Mouse (Mus musculus) testis, adult 2 months (tissue): Measurements from ENCODE around the gene Rplp0. TPM values are rescaled to one million over a fixed set of nuclear protein-coding genes. Genes with fewer than 3 reads are reported as not detected.

ENCODE experiments used
- H3K27ac ChIP-seq: fragments of 200-500 bp; 2 replicates; pipeline ENCODE4 v1.5.1; 2012; ENCODE audit warnings: low read depth, low read length; ENCODE audit not compliant: control insufficient read depth, insufficient read depth
- H3K27me3 ChIP-seq: fragments of 200-500 bp; 2 replicates; pipeline ENCODE4 v1.6.1; 2012; ENCODE audit warnings: mild to moderate bottlenecking, low read length, moderate library complexity; ENCODE audit not compliant: control insufficient read depth, insufficient read depth
- H3K36me3 ChIP-seq: fragments of 200-500 bp; 2 replicates; pipeline ENCODE4 v1.6.1; 2012; ENCODE audit warnings: mild to moderate bottlenecking, low read length; ENCODE audit not compliant: control insufficient read depth, insufficient read depth
- H3K4me1 ChIP-seq: fragments of 200-500 bp; 2 replicates; pipeline ENCODE4 v1.6.1; 2012; ENCODE audit warnings: low read length; ENCODE audit not compliant: control insufficient read depth, insufficient read depth
- H3K4me3 ChIP-seq: fragments of 200-500 bp; 2 replicates; pipeline ENCODE4 v1.5.1; 2012; ENCODE audit warnings: low read depth, mild to moderate bottlenecking, low read length, moderate library complexity, mixed read lengths; ENCODE audit not compliant: control insufficient read depth
- CTCF ChIP-seq: fragments of 200-500 bp; IDR thresholded peaks from 2 replicates; pipeline ENCODE4 v1.5.1; 2012; ENCODE audit warnings: low read depth, mild to moderate bottlenecking, inconsistent platforms, low read length, moderate library complexity; ENCODE audit not compliant: control insufficient read depth, insufficient read depth, insufficient replicate concordance
- POLR2A ChIP-seq: fragments of 200-500 bp; IDR thresholded peaks from 2 replicates; pipeline ENCODE4 v1.6.1; 2012; ENCODE audit warnings: low read depth, mild to moderate bottlenecking, inconsistent platforms, low read length, moderate library complexity; ENCODE audit not compliant: control insufficient read depth
- polyA plus RNA-seq: library from polyadenylated mRNA; depleted of rRNA; stranded (reverse); fragments of >200 nt; gene quantifications from 2 replicates; pipeline ENCODE4 v1.2.3, GENCODE M21; 2012

Gene Rplp0
- polyA plus RNA-seq, 1 experiment, result 1,500 TPM

DNA sequence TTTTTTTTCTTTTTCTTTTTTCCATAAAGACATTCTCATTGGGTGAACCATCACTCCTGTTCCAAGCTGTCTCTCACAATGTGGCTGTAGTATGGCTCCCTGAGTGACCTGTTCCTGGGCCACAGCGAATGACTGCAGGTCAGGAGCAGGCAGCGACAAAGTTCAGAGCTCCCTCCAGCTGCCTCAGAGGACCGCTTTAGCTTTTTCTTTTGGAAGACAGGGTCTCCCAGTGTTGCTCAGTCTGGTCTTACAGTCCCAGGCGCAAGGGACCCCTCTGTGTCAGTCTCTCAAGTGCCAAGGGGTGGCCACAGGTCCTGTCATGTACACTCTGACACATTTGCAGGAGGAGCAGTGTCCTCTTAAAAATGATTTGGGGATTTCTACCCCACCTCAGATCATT is 36.7 kb upstream of the Rplp0 start:
- TF ChIP-seq CTCF (no peak), POLR2A (no peak)
- peaks cover 20% of the 10 kb centered on the region for H3K4me1 ChIP-seq
- H3K4me3 ChIP-seq, result no peak overlapping the region
- no peaks in the 10 kb centered on the region for H3K36me3 ChIP-seq
- H3K27me3 ChIP-seq, result no peaks in the 10 kb centered on the region
- H3K27ac ChIP-seq, result no peak overlapping the region

DNA sequence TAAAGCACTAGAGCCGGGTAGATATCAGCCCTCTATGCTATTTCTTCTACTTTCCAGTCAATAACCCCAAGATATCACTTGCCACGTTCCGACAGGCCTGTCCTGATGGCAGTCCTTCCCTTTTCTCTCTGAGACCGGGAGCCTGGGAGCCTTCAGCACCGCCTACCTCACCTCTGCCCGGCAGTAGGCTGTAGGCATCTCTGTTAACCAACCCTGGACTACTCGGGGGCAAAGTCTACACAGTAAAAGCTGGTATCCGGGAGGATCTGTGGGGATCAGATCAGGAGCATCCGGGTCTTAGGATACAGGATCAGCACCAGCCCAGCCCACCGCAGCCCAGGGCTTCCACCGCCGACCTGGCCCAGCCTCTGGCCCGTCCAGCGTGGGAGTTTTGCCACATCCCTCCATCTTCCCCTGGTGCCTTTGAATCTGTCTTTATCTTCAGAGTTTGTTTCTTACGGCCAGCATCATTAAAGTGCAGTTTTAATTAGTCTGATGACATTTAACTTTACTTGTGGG is 36.2 kb upstream of the Rplp0 start:
- no peaks in the 10 kb centered on the region for H3K27me3 ChIP-seq
- H3K36me3 ChIP-seq, result no peaks in the 10 kb centered on the region
- no peak for TF ChIP-seq POLR2A
- TF ChIP-seq CTCF, result no peak
- peaks cover 20% of the 10 kb centered on the region for H3K4me1 ChIP-seq
- no peak overlapping the region for H3K4me3 ChIP-seq
- no peak overlapping the region for H3K27ac ChIP-seq

- H3K36me3 ChIP-seq, result no peaks in the 10 kb centered on the region
- H3K27me3 ChIP-seq, result no peaks in the 10 kb centered on the region
- no peak overlapping the region for H3K27ac ChIP-seq
- peaks cover 20% of the 10 kb centered on the region for H3K4me1 ChIP-seq
- H3K4me3 ChIP-seq, result no peak overlapping the region
- TF ChIP-seq POLR2A, result no peak
- no peak for TF ChIP-seq CTCF
These were observed 35.3 kb upstream of the Rplp0 start for GRCm38 (mm10) chr5:115523971-115524370.

DNA sequence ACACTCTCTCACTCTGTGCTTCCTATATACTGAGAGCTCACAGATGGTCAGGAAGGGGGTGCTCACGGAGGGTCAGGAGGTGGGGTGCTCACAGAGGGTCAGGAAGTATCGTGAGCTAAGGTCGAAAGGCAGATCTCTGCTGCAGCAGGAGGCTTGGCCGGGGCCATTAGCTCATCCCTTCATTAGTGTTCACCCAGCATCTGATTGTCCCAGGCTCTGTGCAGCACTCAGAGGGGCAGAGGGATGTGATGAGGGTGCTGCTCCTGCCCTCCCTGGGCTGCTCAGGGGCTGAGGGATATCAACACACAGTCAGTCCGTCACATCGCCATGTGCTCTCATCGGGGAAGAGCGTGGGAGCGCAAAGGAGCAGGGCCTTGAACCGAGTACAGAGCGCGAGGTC is 34.8 kb upstream of the Rplp0 start:
- peaks cover 20% of the 10 kb centered on the region for H3K4me1 ChIP-seq
- H3K4me3 ChIP-seq, result no peak overlapping the region
- TF ChIP-seq CTCF (no peak), POLR2A (no peak)
- no peak overlapping the region for H3K27ac ChIP-seq
- H3K27me3 ChIP-seq, result no peaks in the 10 kb centered on the region
- no peaks in the 10 kb centered on the region for H3K36me3 ChIP-seq

GRCm38 (mm10) chr5:115525416-115525815 is 33.9 kb upstream of the Rplp0 start:
- Histone ChIP-seq H3K27me3 (no peaks in the 10 kb centered on the region), H3K4me1 (peaks cover 15% of the 10 kb centered on the region), H3K36me3 (no peaks in the 10 kb centered on the region), H3K27ac (no peak overlapping the region), H3K4me3 (no peak overlapping the region)
- TF ChIP-seq CTCF, result no peak
- no peak for TF ChIP-seq POLR2A

- Histone ChIP-seq H3K36me3 (no peaks in the 10 kb centered on the region), H3K27me3 (no peaks in the 10 kb centered on the region), H3K4me1 (peaks cover 10% of the 10 kb centered on the region), H3K4me3 (no peak overlapping the region), H3K27ac (no peak overlapping the region)
- TF ChIP-seq CTCF (no peak), POLR2A (no peak)
These were observed 33.3 kb upstream of the Rplp0 start for GRCm38 (mm10) chr5:115525943-115526342.

DNA sequence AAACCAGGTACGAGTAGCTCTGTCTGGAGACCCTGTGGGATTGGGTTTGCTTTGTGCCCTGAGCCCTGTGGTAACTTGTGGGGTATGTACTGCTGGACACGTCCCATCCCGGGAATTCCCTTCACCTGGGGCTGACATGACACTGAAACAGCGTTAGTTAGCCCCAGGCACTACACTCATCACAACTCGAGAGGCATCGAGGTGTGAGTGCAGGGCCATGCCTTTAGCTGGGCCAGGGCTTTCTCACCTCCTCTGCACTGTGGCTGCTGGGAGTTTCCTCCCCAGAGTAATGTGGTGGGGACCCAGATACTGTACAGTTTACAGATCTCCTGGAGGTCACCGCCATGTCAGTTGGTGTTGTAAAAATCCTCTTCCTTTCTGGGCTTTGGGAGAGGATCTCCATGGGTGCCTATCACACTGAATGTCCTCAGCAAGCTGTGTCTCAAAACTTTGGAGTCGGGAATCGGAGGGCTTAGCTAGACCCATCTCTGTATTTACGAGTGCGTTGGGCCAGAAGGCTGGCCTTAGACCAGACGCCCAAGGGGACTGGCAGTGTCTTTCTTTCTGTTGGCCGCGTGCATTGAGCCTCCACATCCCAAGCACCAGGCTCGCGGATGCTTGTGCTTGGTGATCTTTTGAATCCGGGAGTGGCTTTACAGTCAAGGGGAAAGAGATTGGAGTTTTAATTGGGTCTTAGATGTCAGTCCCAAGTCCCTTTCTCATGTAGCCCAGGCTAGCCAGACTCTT is 32.6 kb upstream of the Rplp0 start:
- no peak for TF ChIP-seq POLR2A
- no peak for TF ChIP-seq CTCF
- H3K27ac ChIP-seq, result no peak overlapping the region
- peaks cover 4% of the 10 kb centered on the region for H3K4me1 ChIP-seq
- no peaks in the 10 kb centered on the region for H3K36me3 ChIP-seq
- no peak overlapping the region for H3K4me3 ChIP-seq
- H3K27me3 ChIP-seq, result no peaks in the 10 kb centered on the region
